24 mouse cellular contexts compared by ENCODE assay signal in genomic region chr5:90506507-90506906, GRCm38 (mm10). TPM values are rescaled to one million over a fixed set of nuclear protein-coding genes. Genes with fewer than 3 reads are reported as not detected.
DNase-seq lines count a peak whose midpoint lies in the region; ATAC-seq and TF ChIP-seq lines count a peak whose summit lies in the region.
"Had no signal": no experiment of that assay in that cellular context is flagged by ENCODE, and none has a peak within 500 bp of the region (broad histone marks: within the 10 kb centered on the region; RNA-seq: fewer than 3 reads in every experiment).

No protein-coding gene starts in this region.

- TF ChIP-seq CTCF in hindbrain, postnatal 0 days (IDR thresholded peaks at IDR 0.05; ENCODE audit: low read depth) = no peak

- no peak overlapping the region for H3K4me3 ChIP-seq in hindbrain, postnatal 0 days (ENCODE audit: low read length)
- no peak overlapping the region for H3K4me3 ChIP-seq in hindbrain, embryonic 13.5 days
- no peak overlapping the region for H3K4me3 ChIP-seq in kidney, embryonic 16.5 days (ENCODE audit: low read length)
- H3K4me3 ChIP-seq: embryonic facial prominence, embryonic 12.5 days; forebrain, embryonic 15.5 days; heart, embryonic 12.5 days had no signal

- WGBS in hindbrain, postnatal 0 days = 56% methylated on average over 2 of the region's 2 CpGs
- 62% methylated on average over 2 of the region's 2 CpGs for WGBS in hindbrain, embryonic 13.5 days
- WGBS in kidney, embryonic 16.5 days = 50% methylated on average over 2 of the region's 2 CpGs

- no peaks in the 10 kb centered on the region for H3K4me1 ChIP-seq in hindbrain, postnatal 0 days (ENCODE audit: insufficient read depth, low read length)
- peaks cover 3% of the 10 kb centered on the region; the same call in 1 of the 2 replicates for H3K4me1 ChIP-seq in hindbrain, embryonic 13.5 days (replicated peaks)
- H3K4me1 ChIP-seq in kidney, embryonic 16.5 days (ENCODE audit: insufficient read depth, low read length) = peaks cover 3% of the 10 kb centered on the region
- H3K4me1 ChIP-seq: embryonic facial prominence, embryonic 12.5 days; forebrain, embryonic 15.5 days; heart, embryonic 12.5 days had no signal

- H3K36me3 ChIP-seq in hindbrain, postnatal 0 days (ENCODE audit: insufficient read depth, low read length) = no peaks in the 10 kb centered on the region
- no peaks in the 10 kb centered on the region for H3K36me3 ChIP-seq in hindbrain, embryonic 13.5 days
- no peaks in the 10 kb centered on the region for H3K36me3 ChIP-seq in kidney, embryonic 16.5 days (ENCODE audit: insufficient read depth, low read length)
- H3K36me3 ChIP-seq: embryonic facial prominence, embryonic 12.5 days; forebrain, embryonic 15.5 days; heart, embryonic 12.5 days had no signal

- H3K9ac ChIP-seq in hindbrain, postnatal 0 days (replicated peaks; ENCODE audit: low read length) = no peak overlapping the region
- H3K9ac ChIP-seq in hindbrain, embryonic 13.5 days = no peak overlapping the region
- no peak overlapping the region for H3K9ac ChIP-seq in kidney, embryonic 16.5 days (replicated peaks; ENCODE audit: low read length)
- H3K9ac ChIP-seq: embryonic facial prominence, embryonic 12.5 days; forebrain, embryonic 15.5 days; heart, embryonic 12.5 days had no signal

- no peak overlapping the region for H3K4me2 ChIP-seq in hindbrain, postnatal 0 days (ENCODE audit: low read depth, low read length)
- H3K4me2 ChIP-seq in hindbrain, embryonic 13.5 days = no peak overlapping the region
- no peak overlapping the region for H3K4me2 ChIP-seq in kidney, embryonic 16.5 days (replicated peaks; ENCODE audit: low read depth, low read length)
- H3K4me2 ChIP-seq: embryonic facial prominence, embryonic 12.5 days; forebrain, embryonic 15.5 days; heart, embryonic 12.5 days had no signal

- H3K27me3 ChIP-seq in hindbrain, postnatal 0 days (ENCODE audit: insufficient read depth, low read length) = no peaks in the 10 kb centered on the region
- H3K27me3 ChIP-seq in hindbrain, embryonic 13.5 days = no peaks in the 10 kb centered on the region
- no peaks in the 10 kb centered on the region for H3K27me3 ChIP-seq in kidney, embryonic 16.5 days (ENCODE audit: insufficient read depth, low read length)
- H3K27me3 ChIP-seq: CH12.LX; embryonic facial prominence, embryonic 12.5 days; forebrain, embryonic 15.5 days; heart, embryonic 12.5 days had no signal

- peak; percentile 25 for DNase-seq in hindbrain, postnatal 0 days (ENCODE audit: low spot score)
- DNase-seq in kidney, postnatal 14 days = peak; percentile 6
- peak; percentile 45 for DNase-seq in retina, embryonic 14.5 days (ENCODE audit: low spot score)
- no peak for DNase-seq in retina, postnatal 1 day
- no peak for DNase-seq in heart, adult 11 months
- DNase-seq: adrenal gland, adult 2 months; adrenal gland, postnatal 25 days; cerebellum, adult 2 months; cerebellum, postnatal 25 days; gastrocnemius, postnatal 14 days had no signal

- H3K9me3 ChIP-seq in hindbrain, postnatal 0 days (ENCODE audit: low read length) = no peaks in the 10 kb centered on the region
- H3K9me3 ChIP-seq in hindbrain, embryonic 13.5 days = no peaks in the 10 kb centered on the region
- no peaks in the 10 kb centered on the region for H3K9me3 ChIP-seq in kidney, embryonic 16.5 days (ENCODE audit: low read length)
- H3K9me3 ChIP-seq: embryonic facial prominence, embryonic 12.5 days; forebrain, embryonic 15.5 days; heart, embryonic 12.5 days had no signal

- no peak overlapping the region for H3K27ac ChIP-seq in hindbrain, postnatal 0 days
- H3K27ac ChIP-seq in hindbrain, embryonic 13.5 days = no peak overlapping the region
- no peak overlapping the region for H3K27ac ChIP-seq in kidney, embryonic 16.5 days (ENCODE audit: low read length)
- H3K27ac ChIP-seq: embryonic facial prominence, embryonic 12.5 days; forebrain, embryonic 15.5 days had no signal

- no peak for ATAC-seq in hindbrain, postnatal 0 days
- ATAC-seq in hindbrain, embryonic 13.5 days (ENCODE audit: low FRiP score) = no peak
- no peak; the same call in 1 of the 2 replicates for ATAC-seq in kidney, embryonic 16.5 days (ENCODE audit: low FRiP score, low TSS enrichment)
- ATAC-seq: forebrain, embryonic 15.5 days had no signal

RNA-seq across cellular contexts. Expression of gene Afm, which starts 12.2 kb away (rescaled TPM):
- total RNA-seq in hindbrain, postnatal 0 days (2014; rRNA removed) = not detected in 2 replicates
- not detected in 2 replicates for polyA plus RNA-seq in hindbrain, postnatal 0 days (2015; fragmentation: Nextera tagmentation; extraction: Ambion mirVana)
- not detected in 2 replicates for polyA plus RNA-seq in hindbrain, embryonic 13.5 days (2015; fragmentation: Nextera tagmentation; extraction: Ambion mirVana)
- polyA plus RNA-seq in kidney, embryonic 16.5 days (2015; fragmentation: Nextera tagmentation; extraction: Ambion mirVana) = 11.6 and 12.8 TPM in 2 replicates
- total RNA-seq: adrenal gland, postnatal 25 days; CH12.LX; gastrocnemius, postnatal 14 days; heart, adult 8-10 months; heart, postnatal 25 days had no signal
- polyA plus RNA-seq: adrenal gland, adult 2 months; cerebellum, adult 2 months; cortical plate, adult 2 months; embryonic facial prominence, embryonic 12.5 days; forebrain, embryonic 11.5 days; forebrain, embryonic 15.5 days; hindbrain, embryonic 11.5 days; hindbrain, embryonic 16.5 days had no signal

RNA-seq across cellular contexts. Expression of gene Afp, which starts 16.0 kb away (rescaled TPM):
- 0.99 TPM in 1 of 2 replicates, not detected in the other for total RNA-seq in hindbrain, postnatal 0 days (2014; rRNA removed)
- 1.2 and 1.8 TPM in 2 replicates for polyA plus RNA-seq in hindbrain, postnatal 0 days (2015; fragmentation: Nextera tagmentation; extraction: Ambion mirVana)
- polyA plus RNA-seq in hindbrain, embryonic 13.5 days (2015; fragmentation: Nextera tagmentation; extraction: Ambion mirVana) = 0.56 and 2.2 TPM in 2 replicates
- polyA plus RNA-seq in kidney, embryonic 16.5 days (2015; fragmentation: Nextera tagmentation; extraction: Ambion mirVana) = 122 and 139 TPM in 2 replicates
- total RNA-seq: adrenal gland, adult 2 months; adrenal gland, postnatal 25 days; gastrocnemius, adult 18-20 months; gastrocnemius, postnatal 14 days; heart, adult 8-10 months; heart, postnatal 25 days had no signal
- polyA plus RNA-seq: adrenal gland, adult 2 months; forebrain, embryonic 15.5 days; hindbrain, embryonic 11.5 days had no signal

RNA-seq across cellular contexts. Expression of gene Alb, which starts 45.8 kb away (rescaled TPM):
- total RNA-seq in hindbrain, postnatal 0 days (2014; rRNA removed) = 0.21 TPM in 1 of 2 replicates, not detected in the other
- not detected in 2 replicates for polyA plus RNA-seq in hindbrain, postnatal 0 days (2015; fragmentation: Nextera tagmentation; extraction: Ambion mirVana)
- polyA plus RNA-seq in hindbrain, embryonic 13.5 days (2015; fragmentation: Nextera tagmentation; extraction: Ambion mirVana) = 0.08 and 0.83 TPM in 2 replicates
- polyA plus RNA-seq in kidney, embryonic 16.5 days (2015; fragmentation: Nextera tagmentation; extraction: Ambion mirVana) = 15.6 and 20.6 TPM in 2 replicates
- total RNA-seq: heart, postnatal 25 days had no signal
- polyA plus RNA-seq: forebrain, embryonic 11.5 days; forebrain, embryonic 15.5 days; hindbrain, embryonic 11.5 days; hindbrain, embryonic 16.5 days had no signal

RNA-seq across cellular contexts. Expression of gene 5830473C10Rik, which starts 54.4 kb away (rescaled TPM):
- not detected in 2 replicates for total RNA-seq in hindbrain, postnatal 0 days (2014; rRNA removed)
- polyA plus RNA-seq in hindbrain, postnatal 0 days (2015; fragmentation: Nextera tagmentation; extraction: Ambion mirVana) = 0.15 and 0.24 TPM in 2 replicates
- not detected in 2 replicates for polyA plus RNA-seq in hindbrain, embryonic 13.5 days (2015; fragmentation: Nextera tagmentation; extraction: Ambion mirVana)
- polyA plus RNA-seq in kidney, embryonic 16.5 days (2015; fragmentation: Nextera tagmentation; extraction: Ambion mirVana) = 0.35 and 0.39 TPM in 2 replicates
- total RNA-seq: adrenal gland, postnatal 25 days; gastrocnemius, adult 18-20 months; gastrocnemius, postnatal 14 days; heart, adult 8-10 months; heart, postnatal 25 days had no signal
- polyA plus RNA-seq: adrenal gland, adult 2 months; cerebellum, adult 2 months; forebrain, embryonic 11.5 days; forebrain, embryonic 15.5 days; heart, embryonic 12.5 days; heart, embryonic 16.5 days; hindbrain, embryonic 11.5 days had no signal

Comparison
In these comparisons a context has a peak if more than half of its experiments do, and no peak if none do; other contexts are left out.
1. DNase-seq: peak in hindbrain, postnatal 0 days (single experiment), kidney, postnatal 14 days (single experiment) and retina, embryonic 14.5 days (single experiment); none in retina, postnatal 1 day (single experiment) and heart, adult 11 months (single experiment).
2. RNA of gene Afm, which starts 12.2 kb away (polyA plus RNA-seq): 11.6 to 12.8 TPM in kidney, embryonic 16.5 days; not detected in hindbrain, postnatal 0 days and not detected in hindbrain, embryonic 13.5 days; every median in the first group is over 10 times any median in the second.
3. RNA of gene Afp, which starts 16.0 kb away (polyA plus RNA-seq): 122 to 139 TPM in kidney, embryonic 16.5 days; 1.2 to 1.8 TPM in hindbrain, postnatal 0 days and 0.56 to 2.2 TPM in hindbrain, embryonic 13.5 days; every median in the first group is over 10 times any median in the second.